Mouse (Mus musculus) urinary bladder, postnatal 36 days (tissue): ENCODE measurements around the gene Plbd2.

ENCODE experiments used
- DNase-seq, 2 experiments: peaks; one replicate each; pipeline ENCODE4 v3.0.0; 2022; ENCODE audit warnings: low spot score in 2 of 2, mixed read lengths in 1 of 2

The Plbd2 gene

DNA sequence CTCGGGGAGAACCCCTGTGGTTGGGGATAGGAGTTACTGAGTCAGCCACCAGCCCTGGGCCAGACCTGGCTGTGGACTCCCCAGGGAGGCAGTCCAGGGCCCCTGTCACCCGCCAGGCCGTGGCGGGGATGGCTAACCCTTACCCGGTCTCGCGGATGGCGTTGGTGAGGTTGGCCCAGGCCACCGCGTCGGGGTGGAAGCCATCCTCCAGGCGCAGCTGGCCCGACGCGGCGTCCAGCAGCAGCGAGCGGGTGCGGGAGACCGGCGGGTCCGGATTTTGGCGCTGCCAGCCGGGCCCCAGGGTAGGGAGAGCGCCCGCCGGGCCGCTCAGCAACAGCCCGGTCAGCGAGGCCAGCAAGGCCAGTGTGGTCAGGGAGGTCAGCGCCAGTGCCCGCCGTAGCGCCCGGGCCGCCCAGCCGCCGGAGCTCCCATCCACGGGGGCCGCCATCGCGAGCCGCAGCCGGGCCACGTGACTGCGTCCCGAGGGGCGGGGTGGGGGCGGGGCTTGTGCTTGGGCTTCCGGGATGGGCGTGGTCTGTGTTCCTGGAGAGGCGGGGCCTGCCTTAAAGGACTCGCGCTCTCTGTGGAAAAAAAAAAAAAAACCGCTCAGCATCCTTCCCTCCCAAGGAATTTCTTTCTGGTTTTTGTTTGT is at the start of gene Plbd2:
Gene Plbd2, minus strand, starts transcription at position 482 of the 652 bp plus-strand sequence.
- DNase-seq: peak; percentile 56 to 80

DNA sequence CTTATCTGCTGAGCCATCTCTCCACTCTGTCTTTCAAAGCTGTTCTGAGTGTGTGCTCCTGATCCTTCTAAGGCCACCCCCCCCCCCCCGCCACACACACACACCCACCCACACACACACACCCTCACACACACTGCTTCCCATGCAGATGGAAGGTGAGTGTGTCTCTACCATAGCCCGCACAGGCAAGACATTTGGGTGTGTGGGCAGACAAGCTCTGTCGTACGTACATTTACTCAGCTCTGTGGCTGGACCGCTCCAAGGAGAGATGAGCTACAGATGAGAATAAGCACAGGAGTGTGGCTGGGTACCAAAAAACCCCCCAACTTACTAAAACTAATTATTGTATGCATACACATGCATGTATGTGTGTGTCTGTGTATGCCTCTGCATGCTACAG is 47.2 kb upstream of the Plbd2 start:
- no peak for DNase-seq

DNA sequence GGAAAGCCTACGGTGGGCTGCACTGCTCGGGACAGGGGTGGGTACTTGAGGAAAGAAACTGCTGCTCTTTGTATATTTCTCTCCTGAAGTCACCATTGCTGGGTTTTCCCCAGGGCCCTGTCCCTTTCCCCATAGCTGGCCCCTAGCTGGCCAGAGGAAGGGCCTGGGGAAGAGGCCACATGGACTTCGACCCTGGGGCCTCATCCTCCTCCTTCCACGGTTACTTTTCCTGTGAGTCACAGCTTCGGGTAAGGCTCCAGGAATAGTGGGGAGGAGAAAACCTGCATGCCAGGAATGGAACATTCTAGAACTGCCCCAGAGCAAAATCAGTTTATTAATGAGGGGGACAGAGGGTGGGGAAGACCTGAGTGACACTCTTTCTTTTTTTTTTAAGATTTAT is 46.7 kb upstream of the Plbd2 start:
- DNase-seq: no peak

DNA sequence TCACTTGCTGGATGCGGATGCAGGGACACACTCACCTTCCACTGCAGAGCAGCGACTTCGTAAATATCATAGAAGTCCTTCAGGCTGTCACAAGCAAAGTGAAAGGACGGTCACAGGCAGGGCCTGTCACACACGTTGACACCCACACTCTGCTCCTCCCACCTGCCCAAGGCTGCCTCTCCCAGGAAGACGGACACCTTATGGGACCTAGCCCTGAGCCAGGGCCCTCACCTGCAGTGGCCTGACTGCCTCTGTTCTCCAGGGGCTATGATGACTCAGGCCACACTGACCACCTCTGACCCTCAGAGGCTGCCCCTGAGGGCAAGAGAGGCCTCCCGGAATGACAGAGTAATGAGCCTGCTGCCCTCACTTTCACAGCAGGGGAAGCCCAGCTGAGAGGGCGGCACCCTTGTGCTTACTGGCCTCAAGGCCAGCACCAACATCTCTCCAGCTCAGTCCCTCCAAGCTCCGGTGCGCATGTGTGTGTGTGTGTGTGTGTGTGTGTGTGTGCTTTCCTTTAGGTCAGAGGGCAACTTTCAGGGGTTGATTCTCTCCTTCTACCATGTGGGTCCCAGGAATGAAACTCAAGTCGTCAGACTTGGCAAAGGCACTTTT is 44.9 kb upstream of the Plbd2 start:
- DNase-seq: no peak

DNA sequence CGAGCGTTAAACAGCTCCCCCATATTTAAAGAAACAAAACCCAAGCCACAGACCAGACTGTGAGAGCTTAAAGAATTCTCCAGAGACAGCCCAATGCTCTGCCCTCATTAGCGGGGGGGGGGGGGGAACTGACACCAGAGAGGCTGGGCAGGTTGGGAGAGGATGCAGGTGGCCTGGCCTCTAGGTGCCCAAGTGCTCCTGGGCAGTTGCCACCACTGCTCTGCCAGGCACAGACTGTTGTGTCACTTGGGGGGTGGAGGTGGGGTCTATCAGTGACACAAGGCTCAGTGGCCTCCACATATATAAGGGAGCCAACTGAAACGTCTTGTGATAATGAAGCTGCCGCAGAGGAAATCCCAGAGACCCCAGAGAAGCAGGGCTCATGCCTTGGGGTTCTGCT is 33.2 kb upstream of the Plbd2 start:
- no peak for DNase-seq

DNA sequence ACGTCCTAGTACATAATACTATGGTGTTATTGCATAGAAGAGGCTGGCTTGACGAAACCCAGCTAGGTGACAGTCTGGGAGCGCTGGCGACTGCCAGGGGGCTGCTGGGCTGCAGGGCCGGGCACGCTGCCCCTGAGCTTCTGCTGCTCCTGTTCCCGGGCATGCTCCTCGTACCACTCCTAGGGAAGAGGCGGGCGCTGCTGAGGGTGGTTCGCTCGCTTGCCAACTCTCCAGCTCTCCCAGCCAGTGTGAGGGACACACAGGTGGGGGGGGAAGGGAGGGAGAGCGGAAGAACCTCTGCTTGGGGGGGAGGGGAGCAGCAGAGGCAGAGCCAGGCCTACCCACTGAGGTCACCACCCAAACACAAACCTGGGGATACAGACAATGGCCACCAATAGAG is 32.6 kb upstream of the Plbd2 start:
- DNase-seq: no peak

DNA sequence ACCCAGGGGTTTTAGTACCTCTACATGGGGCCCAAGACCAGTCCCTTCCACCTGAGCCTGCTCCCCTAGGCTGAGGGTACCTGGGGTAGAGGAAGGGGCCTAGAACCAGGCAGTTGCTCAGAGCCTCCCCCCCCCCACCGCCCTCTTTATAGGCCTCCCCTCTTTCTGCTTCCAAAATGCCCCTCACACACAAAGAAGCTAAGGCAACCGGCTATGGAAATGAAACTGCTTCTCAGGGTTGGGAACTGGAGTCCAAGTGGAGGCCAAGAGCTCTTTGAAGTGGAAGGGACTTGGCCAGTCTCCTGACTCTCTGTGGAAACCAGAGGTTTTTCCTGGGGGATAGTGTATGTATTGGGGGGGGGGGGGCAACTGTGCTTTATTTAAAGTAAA is 31.3 kb upstream of the Plbd2 start:
- DNase-seq: no peak

DNA sequence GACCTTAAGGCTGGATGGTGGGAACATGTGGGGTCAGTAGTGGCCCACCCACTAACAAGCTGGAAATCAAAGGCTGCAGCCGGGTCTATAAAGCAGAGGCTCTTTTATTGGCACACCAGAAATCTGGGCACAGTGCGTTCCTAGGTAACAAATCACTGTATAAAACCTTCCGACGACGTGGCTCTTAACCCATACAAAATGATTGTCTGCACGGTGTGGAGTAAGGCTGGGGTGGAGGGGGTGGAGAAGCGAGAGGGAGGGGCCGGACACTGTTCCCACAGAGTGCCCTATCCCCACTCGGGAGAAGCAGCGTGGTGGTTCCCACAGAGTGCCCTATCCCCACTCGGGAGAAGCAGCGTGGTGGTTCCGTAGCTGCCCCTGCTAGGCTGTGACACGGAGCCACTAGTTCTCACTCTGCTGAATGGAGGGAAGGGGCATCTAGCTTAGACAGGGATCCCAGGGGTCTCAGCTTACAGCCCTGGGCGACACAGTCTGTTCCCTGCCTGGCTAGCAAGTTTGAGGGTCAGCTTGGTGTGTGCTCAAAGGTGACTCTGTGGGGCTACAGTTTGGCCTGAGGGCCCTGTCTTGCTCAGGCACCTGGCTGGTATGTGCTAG is 30.8 kb upstream of the Plbd2 start:
- DNase-seq: no peak

DNA sequence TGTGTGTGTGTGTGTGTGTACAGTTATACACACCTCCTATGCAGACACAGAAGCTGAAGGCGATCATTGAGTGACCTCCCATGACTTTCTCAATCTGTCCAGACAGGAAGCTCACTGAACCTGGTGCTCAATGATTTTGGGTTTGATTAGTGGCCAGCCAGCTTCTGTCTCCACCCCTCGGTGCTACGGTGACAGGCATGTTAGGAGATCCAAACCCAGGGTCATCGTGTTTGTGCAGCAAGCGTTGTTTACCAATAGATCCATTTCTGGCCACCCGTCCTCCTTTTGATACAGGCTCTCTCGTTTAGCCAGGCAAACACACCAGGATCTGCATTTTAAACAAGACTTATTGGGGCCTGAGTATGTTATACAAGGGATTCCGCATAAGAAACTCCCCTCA is 28.2 kb upstream of the Plbd2 start:
- DNase-seq: no peak

DNA sequence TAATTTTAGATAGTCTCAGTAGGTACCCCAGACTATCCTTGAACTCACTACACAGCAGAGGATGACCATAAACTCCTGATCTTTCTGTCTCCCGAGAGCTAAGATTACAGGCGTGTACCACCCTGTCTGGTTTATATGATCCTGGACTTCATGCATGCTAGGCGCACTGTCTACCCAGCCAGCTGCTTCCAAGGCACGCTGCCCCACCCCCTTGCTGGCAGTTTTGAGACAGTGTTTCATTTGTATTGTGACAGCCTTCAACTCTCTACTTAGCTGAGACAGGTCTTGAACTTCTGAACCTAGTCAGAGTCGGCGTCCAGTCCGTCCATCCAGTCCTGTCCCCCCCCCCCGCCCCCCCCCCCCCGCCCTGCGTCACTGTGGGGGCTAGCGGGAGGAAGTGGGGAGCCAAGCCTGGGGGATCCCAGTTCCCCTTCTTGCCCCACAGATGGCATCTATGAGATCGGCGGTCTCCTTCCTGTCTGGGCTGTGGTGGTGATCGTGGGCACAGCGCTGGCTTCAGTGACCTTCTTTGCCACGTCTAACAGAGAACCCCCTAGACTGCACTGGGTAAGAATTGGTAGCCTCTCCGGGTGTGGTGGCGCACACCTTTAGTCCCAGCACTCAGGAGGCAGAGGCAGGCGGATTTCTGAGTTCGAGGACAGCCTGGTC is 24.0 kb upstream of the Plbd2 start:
- no peak for DNase-seq

DNA sequence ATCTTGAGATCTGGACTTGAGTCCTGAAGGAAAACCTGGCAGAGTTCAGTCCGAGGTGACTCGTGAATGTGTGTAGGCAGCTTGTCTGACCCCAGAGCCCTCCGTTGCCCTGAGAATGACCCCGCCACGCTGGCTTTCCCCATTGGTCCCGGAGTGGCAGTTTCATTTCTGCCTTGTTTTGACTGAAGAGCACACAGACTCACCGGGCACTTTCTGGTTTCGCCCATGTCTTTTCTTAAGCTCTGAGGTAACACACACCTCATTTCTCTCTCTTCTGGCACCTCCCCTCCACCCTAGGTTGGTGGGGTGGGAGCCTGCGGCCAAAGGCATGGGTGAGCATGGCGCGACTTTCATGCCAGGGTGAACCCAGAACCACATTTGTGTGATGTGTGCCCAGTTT is 22.9 kb upstream of the Plbd2 start:
- no peak for DNase-seq

DNA sequence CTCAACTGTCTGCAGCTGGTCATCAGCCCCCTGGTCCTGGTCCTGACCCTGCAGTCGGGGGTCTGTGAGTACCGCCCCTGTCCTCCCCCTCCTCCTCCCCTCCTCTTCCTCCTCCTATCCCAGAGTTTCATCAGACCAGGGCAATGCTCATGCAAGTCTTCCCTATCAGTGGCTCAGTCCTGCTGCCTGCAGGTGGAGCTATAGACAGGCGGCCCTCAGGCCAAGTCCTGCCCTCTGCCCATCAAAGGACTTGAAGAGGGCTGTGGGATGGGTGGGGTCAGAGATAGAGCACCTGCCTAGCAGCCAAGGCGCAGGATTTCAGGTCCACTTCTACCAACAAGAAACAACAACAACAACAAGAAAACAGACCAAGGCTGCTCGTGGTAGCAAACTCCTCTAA is 22.3 kb upstream of the Plbd2 start:
- no peak for DNase-seq

DNA sequence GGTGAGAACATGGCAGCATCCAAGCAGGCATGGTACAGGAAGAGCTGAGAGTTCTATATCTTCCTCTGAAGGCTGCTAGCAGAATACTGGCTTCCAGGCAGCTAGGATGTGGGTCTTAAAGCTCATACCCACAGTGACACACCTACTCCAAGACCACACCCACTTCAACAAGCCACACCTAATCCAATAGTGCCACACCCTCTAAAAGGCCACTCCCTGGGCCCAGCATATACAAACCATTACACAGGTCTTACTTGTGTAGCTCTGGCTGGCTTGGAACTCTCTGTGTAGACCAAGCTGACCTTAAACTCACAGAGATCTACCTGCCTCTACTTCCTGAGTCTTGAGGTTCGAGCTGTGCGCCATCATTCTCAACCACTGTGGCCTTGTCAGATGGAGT is 21.3 kb upstream of the Plbd2 start:
- DNase-seq: no peak

DNA sequence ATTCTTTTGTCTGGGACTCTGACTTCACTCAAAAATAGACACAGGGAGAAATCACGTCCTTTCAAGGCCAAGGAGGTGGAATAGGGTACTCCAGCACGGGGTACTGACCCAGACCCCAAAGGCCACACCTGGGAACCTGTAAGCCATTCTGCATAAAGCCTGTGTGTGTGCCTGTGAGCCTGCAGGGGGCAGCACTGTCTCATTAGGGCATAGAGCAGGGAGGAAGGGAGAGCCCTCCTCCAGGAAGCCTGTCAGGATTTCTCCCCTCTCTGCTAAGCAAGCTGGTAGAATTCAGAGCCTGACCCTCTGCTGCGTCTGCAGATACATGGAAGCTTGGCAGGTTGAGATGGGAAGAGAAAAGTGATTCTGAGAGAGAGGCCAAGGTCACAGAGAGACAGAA is 19.2 kb upstream of the Plbd2 start:
- no peak for DNase-seq

DNA sequence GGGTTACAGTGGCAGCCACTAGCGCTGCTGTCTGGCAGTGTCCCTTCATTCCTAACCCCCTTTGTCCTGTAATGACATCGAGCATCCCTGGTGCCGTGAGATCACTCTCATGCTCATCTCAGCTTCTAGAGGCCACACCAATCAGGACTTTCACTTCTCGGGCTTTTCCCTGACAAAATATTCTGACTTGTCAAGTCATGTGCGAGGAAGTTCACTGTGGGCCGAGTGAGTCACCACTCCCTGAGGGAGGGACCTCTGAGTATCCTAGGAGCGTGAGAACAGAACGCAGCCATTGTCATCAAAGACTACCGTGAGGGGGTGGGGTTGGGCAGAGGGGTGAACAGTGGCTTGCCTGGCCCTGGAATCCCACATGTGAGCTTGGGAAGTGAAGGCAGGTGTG is 14.1 kb upstream of the Plbd2 start:
- DNase-seq: peak; percentile 54 to 74

DNA sequence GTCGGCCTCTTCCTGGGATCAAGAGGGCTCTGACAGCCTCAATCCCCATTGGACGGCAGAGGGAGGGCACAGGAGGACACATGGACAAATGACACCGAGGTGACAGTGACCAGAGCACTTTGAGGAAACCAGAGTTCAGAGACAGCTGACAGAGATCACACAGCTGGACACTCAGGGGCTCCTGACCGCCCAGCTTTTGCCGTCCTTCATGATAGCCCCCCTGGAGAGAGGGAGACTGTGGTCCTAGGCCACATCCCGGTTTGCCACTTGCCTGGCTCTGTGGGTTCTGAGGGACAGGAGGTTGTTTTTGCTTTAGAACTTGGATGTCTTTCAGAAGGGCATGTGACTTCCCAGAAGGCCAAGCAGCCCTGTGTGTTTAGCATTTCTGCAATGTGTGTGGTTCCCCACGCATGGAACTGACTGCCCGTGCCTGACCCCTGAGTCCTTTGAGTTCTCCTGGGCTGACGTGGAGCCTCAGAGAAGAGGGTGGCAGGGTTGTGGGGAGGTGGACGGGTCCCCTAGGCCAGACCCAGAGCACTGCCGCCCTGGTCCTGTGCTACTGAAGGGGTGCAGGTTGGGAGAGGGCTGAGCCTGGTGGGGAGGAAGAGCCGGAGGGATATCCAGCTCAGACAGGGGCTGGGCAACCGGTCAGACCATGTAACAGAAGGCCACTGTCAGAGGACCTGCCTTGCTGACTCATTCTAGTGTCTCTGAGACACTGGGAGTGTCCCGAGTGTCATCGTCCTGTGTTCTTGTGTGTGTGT is 13.0 kb upstream of the Plbd2 start:
- DNase-seq: peak; percentile 37 to 40

DNA sequence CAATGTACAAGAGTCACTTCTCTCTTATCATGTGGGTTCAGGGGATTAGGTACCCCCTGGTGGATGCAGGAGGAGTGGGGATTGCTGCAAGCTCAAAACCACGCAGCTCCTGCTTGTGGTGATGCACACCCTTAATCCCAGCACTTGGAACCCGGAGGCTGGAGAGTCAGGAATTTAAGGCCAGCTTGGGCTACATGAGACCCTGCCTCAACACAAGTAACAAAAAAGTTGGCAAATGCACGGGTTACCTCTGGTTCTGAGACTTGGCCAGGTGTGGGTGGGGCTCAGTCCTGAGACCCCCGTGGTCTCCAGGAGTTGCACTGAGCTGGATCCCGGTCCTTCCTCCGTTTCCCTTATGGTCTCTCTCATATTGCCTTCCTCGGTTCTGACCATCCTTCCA is 12.0 kb upstream of the Plbd2 start:
- DNase-seq: no peak

DNA sequence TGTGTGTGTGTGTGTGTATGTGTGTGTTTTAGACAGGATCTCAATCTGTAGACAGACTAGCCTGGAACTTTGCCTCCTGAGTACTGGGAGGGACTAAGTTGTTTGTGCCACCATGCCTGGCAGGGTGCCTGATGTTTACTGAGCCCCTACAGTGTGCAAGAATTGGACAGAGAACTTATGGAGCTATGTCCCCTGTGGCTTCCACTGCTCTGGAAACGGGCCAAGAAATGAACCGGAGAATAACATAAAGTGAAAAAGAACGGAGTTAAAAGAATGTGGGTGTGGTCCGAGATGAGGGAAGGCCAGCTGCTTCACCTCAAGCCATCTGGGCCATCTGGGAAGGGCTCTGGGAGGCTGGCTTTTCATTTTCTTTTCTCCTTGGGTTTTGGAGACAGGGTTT is 11.3 kb upstream of the Plbd2 start:
- DNase-seq: peak in 1 of 2 experiments; percentile 35

DNA sequence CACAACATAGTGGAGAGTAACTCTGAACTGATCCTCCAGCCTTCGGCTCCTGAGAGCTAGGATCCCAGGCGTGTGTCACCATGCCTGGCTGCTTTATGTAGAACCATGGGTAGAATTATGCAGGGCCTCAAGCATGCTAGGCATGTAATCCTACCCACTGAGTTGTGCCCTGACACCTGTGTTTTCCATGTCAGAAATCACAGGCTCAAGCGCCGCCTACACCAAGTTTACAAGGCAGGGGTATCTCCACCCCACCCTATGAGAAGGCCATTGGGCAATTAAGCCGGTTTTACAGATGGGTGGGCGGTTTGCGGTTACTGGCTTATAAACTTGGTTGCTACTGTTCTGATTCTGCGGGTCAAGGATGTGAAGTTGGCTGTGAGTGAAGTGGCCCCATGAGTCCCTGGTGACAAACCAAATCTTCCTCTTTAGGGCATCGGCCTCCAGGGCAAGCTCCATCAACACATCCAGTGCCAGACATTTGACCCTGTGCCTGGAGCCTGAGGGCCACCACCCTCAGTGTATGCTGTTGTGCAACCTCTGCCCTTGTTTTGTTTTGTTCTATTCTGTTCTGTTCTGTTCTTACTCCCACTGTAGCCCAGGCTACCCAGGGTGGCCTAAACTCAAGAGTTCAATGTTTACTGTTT is 10.7 kb upstream of the Plbd2 start:
- peak in 1 of 2 experiments; percentile 44 for DNase-seq

DNA sequence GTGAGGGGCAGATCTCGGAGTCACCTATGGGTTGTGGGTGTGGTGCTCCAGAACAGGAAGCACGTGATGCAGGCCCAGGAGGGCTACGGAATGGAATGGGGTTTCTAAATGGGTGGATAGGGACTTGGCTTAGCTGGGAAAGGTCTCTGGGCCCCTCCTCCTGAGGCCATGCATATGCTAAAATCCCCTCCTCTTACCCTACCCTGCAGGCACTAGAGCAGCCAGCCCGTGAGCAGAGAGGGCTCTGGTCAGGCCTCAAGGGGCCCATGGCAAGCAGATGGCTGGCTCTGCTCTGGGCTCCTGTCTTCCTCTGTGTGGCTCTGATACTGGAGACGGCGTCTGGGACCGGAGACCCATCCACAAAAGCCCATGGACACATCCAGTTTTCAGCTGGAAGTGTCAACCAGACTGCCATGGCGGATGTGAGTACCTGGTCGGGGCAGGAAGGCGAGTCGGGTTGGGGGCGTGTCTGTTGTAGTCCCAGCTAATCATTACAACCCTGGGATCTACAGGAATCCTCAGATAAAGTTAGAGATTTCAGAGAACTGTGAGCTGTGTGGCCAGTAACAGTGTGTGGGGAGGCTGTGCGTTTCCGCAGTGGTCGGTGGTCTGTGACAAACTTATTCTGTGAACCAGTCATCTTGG is 9.6 kb upstream of the Plbd2 start:
- DNase-seq: no peak

DNA sequence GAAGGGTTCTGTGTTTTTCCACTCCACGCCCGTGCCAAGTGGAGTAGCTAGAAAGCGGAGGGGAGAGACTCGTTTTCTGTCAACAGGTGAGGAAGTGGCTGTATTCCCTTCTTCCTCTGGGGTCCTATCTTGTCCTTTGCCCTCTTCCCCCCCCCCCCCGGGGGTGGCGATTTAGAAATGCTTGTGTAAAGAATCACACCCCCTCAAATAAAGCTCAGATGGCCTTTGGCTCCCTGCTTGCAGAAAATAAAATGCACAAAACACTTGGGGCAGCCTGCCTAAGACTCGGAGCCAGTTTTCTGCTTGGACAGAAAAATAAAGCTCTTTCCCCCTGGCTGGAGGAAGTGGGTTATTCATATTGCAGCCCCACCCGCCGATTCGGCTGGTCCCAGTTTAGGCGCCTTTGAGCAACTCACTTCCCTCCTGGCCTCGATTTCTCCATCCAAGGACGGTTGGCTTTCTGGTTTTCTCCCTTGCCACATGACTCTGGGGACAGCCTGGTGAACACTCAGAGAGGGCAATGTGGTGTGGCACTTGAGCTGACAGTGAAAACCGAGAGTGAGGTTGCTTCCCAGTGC is 8.3 kb upstream of the Plbd2 start:
- DNase-seq: peak in 1 of 2 experiments; percentile 58
